Mouse (Mus musculus) ovary, postnatal 14 days (tissue): ENCODE data around the gene Grk6.
A peak's percentile ranks its signal among the peaks of the same experiment; 100 is the strongest.

ENCODE experiments used
- DNase-seq: peaks from one replicate; pipeline ENCODE4 v3.0.0; 2022; ENCODE audit warnings: low spot score

The Grk6 gene

DNA sequence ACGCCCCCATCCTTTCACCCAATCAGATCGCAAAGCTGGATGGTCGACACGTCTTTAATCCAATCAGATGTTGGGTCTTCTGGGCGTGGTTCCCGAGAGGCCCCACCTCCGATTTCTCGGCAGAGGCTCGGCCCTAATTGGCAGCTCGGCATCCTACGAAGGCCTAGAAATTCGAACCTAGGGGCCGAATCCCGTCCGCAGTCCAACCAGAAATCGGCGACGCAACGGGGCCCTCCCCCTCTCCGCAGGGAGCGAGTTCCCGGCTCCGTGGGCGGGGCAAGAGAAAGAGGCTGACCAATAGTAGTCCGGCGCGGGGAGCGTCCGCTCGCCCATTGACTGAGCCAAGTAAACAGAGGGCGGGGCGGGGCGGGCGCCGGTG is at the start of gene Grk6:
Grk6 (plus strand) TSS at position 136 of the 379 bp plus-strand sequence.
- DNase-seq = peak; percentile 98

DNA sequence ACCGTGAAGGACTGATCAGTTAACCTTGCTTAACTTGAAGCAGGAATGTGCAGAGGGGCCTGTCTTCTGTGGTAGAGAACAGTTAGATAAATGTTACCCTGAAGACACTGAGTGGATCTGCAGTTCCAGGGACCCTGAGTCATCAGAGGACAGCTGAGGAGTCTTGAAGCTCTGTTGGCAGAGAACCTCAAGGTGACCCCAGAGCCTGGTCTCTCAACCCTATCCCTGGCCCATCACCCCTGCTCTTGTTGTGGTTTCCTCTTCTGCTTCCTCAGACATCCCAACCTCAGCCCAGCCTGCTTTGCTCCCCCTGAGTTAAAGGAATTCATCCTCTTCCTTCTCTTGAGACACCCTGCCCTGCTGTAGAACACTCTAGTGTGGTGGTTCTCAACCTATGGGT is 46.8 kb upstream of the Grk6 start, which contains the start of gene Slc34a1:
Slc34a1 (plus strand) TSS at position 100 of the 400 bp plus-strand sequence.
- no peak for DNase-seq

DNA sequence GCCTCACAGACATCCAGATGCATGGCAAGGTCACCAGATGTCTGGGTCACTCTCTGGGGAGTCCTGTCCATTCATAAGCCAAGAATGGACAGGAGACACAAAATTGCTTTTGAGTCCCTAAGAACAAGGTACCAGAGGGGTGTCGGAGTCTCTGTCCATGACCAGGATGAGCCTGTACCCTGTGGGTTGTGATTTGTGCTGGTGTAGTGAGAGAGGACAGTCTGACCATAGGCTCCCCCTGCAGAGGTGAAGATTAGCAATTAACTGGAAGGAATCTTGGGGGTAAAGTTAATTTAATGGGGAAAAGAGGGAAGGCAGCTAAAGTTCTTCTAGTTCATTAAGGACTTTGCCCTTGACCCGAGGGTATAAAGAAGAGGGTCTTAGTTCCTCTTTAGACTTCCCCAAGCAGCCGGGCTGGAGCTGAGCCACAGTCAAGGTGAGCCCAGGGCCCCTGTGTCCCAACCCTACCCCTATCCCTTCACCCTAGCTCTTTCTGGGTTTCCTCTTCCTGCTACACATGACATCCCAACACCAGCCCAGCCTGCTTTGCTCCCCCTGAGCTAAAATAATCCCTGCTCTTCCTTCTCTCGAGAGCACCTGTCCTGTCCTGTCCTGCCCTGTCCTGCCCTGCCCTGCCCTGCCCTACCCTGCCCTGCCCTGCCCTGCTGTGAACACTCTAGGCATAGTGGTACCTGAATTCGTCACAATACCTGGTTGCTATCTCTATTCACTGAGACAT is 45.4 kb upstream of the Grk6 start:
- no peak for DNase-seq

DNA sequence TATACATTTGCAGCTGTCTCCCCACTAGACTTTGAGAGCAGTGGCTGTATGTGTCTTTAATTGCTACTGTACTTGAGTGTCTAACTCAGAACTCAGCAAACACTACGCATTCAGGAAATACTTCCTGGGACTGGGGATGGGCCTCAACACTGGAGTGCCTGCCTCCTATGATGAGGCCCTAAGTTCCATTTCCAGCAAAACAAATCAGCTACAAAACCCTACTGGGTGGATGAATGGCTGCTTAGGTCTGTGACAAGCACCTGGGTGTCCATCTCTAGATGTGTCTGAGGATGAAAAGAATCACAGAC is 44.9 kb upstream of the Grk6 start:
- DNase-seq = no peak

DNA sequence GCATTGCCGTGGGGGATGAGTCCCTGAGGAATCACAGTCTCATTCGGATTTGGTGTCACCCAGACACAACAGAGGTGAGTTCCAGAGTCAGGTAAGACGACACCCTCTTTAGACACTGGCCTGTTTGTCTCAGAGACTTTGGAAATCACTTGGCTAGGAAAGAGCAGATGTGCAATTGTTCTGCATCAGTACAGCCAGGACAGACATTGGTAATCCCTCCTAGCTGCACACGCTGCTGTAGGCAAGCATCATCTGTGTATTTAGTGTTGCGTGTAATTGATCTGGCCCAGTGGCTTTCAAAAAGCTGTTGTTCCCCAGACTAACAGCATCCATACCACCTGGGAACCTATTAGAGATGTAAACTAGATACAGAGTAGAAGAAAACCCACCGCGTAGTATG is 41.6 kb upstream of the Grk6 start:
- DNase-seq = no peak

DNA sequence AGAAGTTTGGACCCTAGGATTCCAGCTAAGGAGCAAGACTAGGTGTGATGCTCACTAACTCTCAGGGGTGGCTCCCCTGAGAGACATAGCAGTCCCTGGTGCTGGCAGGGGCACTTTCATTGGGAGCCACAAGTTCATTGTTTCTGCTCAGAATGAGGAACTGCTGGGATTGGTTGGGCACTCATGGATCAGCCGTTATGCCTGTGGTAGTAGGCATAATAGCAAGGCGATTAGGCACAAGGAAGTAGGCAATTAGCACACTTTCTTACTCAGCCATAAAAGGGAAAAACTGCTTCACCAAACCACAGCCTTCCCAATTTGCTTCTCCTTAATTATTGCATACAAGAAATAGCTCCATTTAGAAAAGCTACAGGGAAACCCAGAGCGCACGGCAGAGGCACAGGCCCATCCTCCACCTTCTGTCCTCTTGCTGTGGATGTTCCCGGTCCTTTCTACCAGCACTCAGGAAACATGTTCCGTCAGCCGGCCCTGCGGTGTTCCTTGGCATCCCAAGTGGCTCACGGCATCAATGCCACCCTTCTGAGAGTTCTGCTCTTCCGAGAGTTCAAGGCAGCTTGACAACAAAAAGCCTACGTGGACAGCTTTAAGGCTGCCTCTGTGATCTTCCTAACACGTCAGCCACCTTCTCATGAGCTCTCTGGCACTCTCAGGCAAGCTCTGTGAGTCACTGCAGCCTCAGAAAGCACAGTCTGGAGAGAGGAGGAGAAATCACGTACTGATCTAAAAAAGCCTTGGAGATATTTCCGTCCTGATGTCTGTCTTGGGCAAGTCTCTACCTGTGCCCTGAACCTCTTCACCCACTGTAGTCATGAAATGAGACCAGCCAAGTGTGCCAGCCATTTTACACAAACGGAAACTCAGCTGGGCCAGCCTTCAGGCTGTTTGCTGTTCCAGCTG is 40.7 kb upstream of the Grk6 start:
- DNase-seq = no peak

DNA sequence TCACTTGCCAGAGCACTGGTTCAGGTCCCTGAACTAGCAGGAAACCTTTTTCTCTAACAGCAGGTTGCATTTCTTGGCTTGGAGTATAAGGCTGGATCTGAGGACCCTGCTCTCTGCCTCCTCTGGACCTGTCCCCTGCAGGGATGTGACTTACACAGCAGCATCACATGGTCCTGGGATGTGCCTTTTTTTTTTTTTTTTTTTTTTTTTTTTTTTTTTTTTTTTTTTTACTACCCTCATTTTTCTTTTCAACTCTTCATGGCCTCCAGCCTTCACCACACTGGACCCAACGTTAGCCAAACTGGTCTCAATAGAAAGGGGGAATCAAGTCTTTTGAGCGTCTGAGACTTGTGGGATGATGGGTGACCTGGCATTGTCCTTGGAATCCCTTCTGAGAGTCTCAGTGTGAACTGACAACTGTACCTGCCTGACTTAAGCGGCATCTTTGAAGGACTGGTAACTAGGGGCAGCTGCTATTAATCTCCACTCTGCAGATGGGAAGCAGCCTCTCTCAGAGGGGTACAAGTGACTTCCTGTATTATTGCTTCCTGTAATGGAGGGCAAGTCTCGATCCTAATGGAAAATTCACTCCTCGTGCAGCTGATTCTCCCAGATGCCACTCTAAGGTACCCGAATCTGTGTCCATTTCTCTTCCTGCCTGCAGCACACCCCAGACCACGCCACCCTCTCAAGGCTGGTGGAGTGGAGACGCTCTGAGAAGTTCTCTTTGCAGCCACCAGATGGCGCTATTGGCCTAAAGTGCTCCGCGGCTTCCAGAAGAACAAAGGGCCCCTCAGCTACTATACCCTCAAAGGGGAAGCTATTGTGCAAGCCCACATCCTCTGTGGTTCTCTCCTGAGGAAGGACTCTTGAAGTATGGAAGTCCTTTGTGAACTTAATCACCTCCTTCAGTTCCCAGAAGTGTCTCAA is 39.8 kb upstream of the Grk6 start:
- peak; percentile 62 for DNase-seq

DNA sequence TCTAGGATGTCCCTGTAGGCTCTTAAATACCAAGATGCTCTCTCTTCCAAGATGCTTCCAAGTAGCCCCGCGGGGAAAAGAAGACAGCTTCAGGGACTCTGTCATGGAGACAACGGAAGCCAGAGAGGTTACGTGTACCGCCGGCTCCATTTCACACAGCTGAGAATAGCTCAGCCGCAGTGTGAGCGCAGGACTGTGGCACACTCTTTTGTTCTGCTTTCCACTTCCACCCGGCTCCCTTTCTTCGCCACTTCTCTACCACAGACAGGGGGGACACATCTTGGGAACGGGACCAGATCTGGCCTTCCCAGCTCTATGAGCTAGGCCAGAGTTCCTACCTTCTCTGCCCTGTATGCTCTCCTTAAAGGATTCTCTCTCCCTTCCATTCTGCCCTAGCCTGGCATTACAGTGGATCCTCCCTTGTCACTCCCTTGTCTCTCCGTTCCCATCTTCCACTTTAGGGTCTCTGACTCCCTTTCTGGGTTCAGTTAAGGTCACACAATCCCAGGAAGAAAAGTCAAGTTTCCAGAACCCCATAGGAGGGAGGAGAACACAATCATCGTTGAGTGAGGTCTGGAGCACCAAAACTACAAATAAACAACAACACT is 39.0 kb upstream of the Grk6 start:
- DNase-seq = no peak

DNA sequence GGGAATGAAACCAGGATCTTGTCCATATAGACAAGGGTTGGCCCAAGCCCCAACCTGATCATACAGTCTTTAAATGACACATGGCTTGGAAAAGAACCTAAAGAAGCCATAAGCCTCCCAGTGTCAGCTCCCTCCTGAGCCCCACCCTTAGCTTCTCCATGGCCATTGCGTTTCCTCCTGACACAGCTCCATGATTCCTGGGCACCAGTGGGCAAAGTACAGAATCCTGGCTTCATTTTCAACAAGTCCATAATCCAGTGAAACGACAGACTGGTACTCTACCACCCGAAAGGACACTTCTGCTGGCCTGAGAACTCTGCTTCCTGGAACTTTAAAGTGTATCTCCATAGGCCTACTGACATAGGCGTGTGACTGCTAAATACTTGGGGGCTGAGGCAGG is 37.5 kb upstream of the Grk6 start:
- no peak for DNase-seq

DNA sequence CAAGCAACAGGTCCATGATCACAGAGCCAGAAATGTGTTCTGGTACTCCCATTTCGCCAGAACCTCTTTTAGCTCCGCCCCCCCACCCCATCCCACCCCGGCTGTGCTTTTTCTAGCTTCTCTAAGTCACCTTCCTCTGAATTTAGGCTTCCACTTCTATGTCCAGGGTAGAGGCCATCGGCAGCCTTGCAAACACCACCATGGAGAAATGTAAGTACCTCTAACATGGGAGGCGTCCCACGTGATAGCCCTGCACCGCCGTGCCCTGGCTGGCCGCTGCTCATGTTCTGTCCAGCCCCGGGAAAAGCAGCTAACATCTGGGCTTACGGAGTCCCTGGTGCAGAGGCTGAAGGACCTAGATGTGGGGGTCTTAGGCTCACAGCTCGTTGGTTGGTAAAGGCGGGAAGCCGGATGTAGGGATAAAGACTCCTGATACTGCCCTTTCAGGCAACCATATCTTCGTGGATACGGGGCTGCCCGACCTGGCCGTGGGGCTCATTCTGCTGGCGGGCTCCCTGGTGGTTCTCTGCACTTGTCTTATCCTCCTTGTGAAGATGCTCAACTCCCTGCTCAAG is 36.2 kb upstream of the Grk6 start:
- DNase-seq = no peak

DNA sequence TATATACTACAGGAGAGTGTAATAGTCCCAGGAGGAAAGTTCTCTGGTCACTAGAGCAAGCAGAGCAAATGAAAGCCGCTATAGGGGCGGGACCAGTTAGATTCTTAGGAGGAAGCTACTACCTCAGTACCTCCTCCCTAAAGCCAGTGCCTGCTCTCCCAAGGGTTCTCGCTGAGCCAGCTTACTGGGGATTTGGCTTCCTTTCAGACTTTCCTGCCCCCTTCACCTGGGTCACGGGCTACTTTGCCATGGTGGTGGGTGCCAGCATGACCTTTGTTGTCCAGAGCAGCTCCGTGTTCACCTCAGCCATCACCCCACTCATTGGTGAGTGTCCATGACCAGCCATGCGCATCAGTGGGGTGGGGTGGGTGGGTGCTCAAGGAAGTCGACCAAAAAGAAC is 33.0 kb upstream of the Grk6 start:
- DNase-seq = no peak

DNA sequence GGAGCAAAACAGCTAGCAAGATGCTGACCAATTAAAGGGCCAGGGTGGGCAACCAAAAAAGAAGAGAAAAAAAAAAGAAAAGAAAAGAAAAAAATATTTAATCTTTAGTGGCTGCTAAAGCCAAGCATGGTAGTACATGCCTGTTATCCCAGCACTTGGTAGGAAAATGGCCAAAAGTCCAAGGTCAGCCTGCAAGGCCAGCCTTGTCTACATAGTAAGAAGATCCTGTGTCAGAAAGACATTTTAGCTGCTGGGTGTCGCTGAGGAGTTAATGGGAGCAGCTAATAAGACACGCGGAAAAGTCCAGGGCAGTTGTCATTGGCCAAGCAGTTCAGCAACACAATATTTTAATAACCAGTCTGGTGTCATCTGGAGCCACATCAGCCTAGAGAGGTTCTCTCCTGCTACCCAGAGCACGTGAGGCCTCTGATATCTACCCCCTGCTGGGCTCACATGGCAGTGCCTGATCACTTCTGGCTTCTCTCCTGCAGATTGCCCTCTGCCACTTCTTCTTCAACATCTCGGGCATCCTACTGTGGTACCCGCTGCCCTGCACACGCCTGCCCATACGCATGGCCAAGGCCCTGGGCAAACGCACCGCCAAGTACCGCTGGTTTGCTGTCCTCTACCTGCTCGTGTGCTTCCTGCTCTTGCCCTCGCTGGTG is 32.1 kb upstream of the Grk6 start:
- DNase-seq = no peak

DNA sequence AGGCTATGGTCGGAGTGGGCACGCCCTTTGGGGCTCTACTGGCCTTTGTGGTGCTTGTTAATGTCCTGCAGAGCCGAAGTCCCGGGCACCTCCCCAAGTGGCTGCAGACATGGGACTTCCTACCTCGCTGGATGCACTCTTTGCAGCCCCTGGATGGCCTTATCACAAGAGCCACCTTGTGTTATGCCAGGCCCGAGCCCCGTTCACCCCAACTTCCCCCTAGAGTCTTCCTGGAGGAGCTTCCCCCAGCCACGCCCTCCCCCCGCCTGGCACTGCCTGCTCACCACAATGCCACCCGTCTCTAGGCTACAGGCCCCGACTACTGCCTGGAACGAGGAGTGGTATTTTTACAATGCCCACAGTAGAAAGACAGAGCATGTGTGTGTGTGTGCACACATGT is 31.5 kb upstream of the Grk6 start:
- DNase-seq = no peak

DNA sequence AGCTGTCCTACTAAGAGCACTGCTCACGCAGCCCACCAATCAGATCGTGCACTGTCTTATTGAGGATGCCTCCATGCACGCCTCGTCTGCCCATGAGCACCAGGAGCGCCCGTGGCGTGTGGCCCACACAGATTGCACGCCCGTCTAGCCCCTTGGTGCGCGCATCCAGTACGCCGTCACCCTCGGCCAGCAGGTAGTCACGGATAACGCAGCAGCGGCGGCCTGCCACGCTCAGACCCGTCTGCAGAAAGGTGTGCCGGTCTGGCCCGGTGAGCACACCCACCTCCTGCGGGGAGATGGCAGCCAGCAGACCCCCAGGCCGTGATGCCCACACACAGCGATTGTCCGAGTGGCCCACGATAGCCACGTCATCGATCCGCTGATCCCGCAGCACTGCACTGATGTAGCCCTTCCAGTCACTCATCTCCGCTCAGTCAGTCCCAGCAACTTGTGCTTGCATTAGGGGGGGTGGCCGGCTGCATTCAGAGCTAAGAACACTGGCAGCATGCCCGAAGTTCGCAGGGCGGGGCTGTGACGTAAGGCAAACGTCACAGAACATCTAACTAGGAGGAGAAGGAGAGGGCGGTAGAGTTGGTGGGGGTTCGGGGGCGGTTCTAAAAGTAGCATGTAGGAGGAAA is 30.0 kb upstream of the Grk6 start, which contains the start of gene Pfn3:
Pfn3 (minus strand) TSS at position 490 of the 638 bp plus-strand sequence.
- DNase-seq = peak; percentile 27

DNA sequence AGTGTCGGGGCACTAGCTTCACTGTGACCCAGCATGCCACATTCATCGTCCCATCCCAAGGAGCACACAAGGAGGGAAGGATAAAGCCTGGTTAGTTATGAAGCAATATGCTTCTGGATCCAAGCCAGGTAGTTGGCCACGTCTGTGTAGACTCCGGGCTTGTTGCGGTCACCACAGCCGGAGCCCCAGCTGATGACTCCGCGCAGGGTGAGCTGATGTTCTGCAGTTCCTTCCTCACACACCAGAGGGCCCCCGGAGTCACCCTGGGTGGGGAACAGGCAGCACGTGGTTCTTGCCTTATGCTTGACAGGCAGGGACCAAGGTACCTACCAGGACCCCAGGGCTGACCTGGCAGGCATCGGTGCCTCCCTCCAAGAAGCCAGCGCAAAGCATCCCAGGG is 26.9 kb upstream of the Grk6 start:
- peak; percentile 85 for DNase-seq

DNA sequence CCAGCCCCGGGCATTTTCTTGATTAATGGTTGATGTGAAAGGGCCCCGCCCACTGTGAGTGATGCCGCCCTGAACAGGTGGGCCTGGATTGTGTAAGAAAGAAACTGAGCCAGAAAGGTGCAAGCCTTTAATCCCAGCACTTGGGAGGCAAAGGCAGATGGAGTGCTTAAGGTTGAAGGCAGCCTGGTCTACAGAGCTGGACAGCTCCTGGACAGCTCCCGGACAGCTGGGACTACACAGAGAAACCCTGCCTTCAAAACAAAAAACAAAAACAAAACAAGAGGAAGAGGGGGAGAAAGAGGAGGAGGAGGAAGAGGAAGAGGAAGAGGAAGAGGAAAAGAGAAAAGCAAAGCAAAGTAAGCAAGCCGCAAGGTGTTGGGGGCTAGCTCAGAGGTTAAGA is 25.7 kb upstream of the Grk6 start:
- DNase-seq = no peak

DNA sequence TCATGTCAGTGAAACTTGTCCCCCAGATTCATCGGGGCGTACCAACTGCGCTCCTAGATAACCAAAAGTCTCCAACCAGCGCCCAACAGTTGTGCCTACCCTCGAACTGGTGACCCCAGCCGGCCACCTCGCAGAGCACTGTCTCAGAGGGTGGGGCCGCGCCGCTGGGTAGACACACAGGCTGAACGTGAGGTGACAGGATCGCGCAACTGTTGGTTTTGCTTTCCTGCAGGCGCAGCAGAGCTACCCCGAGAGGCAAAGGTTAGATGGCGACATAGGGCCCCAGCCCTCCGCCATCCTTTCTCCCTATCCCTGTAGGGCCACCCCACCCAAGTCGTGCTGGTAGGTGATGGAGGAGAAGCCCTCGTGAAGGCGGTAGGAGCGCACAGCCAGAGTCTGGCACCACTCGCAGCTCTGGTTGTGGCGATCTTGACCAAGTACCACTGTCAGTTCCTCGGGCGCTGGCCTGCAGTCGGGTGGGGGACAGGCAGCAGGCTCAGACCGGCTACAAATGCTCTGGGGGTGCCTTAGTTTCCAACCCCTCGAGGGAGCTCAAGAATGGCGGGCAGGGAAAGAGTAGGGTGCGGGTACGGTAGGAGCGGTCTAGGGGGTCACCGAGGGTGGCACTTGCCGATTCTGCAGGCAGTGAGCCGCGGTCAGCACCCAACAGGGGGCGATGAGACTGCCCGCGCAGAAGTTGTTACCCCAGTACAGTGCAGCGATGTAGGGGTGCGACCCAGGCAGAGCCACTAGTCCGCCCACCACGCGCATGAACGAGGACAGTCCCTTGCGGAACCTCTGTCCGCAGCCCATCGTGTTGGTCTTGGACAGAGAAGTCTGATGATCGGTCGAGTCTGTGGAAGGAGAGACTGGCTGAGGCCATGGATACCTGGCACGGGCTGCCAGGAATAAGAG is 24.6 kb upstream of the Grk6 start:
- no peak for DNase-seq

DNA sequence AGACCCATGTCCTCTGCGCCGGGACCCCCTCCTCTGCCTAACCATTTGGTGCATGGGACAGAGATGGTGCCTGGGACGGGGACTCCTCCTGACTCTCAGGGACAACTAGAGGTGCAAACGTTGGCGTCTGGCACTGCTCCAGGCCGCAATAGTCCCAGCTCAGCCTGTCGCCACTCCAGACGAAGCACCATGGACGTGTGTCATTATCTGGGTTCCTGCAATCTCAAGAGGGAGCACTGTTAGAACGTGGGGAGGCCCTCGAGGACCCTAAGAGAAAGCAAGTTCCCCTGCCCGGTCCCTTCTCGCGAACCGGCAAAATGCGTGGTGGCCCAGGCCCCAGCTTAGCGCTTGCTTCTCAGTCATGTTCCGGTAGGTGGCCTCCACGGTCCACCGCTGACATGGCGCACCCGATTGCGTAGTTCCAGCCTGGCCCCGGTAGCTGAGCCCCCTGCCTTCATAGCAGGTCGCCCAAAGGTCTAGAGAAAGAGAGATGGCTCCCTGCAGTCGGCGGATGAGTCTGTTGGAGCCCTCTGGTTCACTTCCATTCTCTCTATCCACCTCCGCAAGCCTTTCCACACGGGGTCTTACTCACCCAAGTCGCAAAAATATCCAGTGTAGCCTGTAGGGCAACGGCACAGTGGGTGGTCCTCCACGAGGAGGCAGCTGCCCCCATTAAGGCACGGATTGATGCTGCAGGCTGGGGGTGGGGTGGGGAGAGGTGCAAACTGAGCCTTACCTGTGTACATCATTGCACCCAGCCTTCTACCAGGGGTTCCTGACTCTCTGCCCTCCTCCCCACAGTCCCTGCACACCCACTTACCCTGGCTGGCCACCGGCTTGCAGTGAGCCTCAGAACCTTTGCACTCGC is 23.7 kb upstream of the Grk6 start:
- DNase-seq = peak; percentile 56
